Mouse (Mus musculus) heart, embryonic 13.5 days (tissue): Measurements from ENCODE around the gene Ust. TPM values are rescaled to one million over a fixed set of nuclear protein-coding genes. Genes with fewer than 3 reads are reported as not detected.
A peak's percentile ranks its signal among the peaks of the same experiment; 100 is the strongest.
"Not testable (repeated sequence)": the region's sequence is repeated elsewhere in the genome, so short reads cannot be mapped to it uniquely, and the experiment has no call there.

Source experiments
- ATAC-seq: fragments of 200-750 bp; cut with Nextera tagmentation; 2 replicates; pipeline ENCODE4 v1.8.0; 2017; ENCODE audit warnings: moderate TSS enrichment; ENCODE audit not compliant: insufficient number of reproducible peaks, low FRiP score, low TSS enrichment; ENCODE audit errors: extremely low read depth
- H3K27ac ChIP-seq: fragments of 300-500 bp; sonication (generic); replicated peaks from 2 replicates; pipeline ENCODE4 v1.5.1; 2015; ENCODE audit warnings: moderate library complexity, mild to moderate bottlenecking, inconsistent platforms
- H3K27me3 ChIP-seq: fragments of 300-500 bp; sonication (generic); replicated peaks from 2 replicates; pipeline ENCODE4 v1.6.1; 2015; ENCODE audit warnings: mild to moderate bottlenecking, inconsistent platforms
- H3K36me3 ChIP-seq: fragments of 300-500 bp; sonication (generic); 2 replicates; pipeline ENCODE4 v1.6.1; 2015; ENCODE audit warnings: mild to moderate bottlenecking, inconsistent platforms
- H3K4me1 ChIP-seq: fragments of 300-500 bp; sonication (generic); 2 replicates; pipeline ENCODE4 v1.6.1; 2015; ENCODE audit warnings: inconsistent platforms
- H3K4me2 ChIP-seq: fragments of 300-500 bp; sonication (generic); 2 replicates; pipeline ENCODE4 v1.6.1; 2015; ENCODE audit warnings: inconsistent platforms, mild to moderate bottlenecking, moderate library complexity
- H3K4me3 ChIP-seq: fragments of 300-500 bp; sonication (generic); 2 replicates; pipeline ENCODE4 v1.5.1; 2015; ENCODE audit warnings: moderate library complexity, mild to moderate bottlenecking, inconsistent platforms
- H3K9ac ChIP-seq: fragments of 300-500 bp; sonication (generic); 2 replicates; pipeline ENCODE4 v1.6.1; 2015; ENCODE audit warnings: inconsistent platforms, mild to moderate bottlenecking, moderate library complexity
- H3K9me3 ChIP-seq: fragments of 300-500 bp; sonication (generic); 2 replicates; pipeline ENCODE4 v1.6.1; 2016; ENCODE audit warnings: inconsistent platforms
- WGBS: fragments of 180-500 bp; shearing (Covaris S2); methylation state at CpG from one replicate; pipeline ENCODE4 v1.1.7; 2015; ENCODE audit warnings: mixed read lengths; 5-methylcytosine and 5-hydroxymethylcytosine counted together
- polyA plus RNA-seq: library from polyadenylated mRNA; unstranded; fragments of >200 nt; fragmentation: Nextera tagmentation; extraction: Ambion mirVana; gene quantifications from 2 replicates; pipeline ENCODE4 v1.2.1, GENCODE M21; 2015

Gene Ust
- 1.6 and 1.8 TPM in 2 replicates for polyA plus RNA-seq

GRCm38 (mm10) chr10:8518141-8519013 is at the start of gene Ust:
Ust (minus strand) TSS chr10:8518825.
- Histone ChIP-seq H3K27ac (peak within 1 kb of the TSS; percentile 48), H3K9ac (peak within 1 kb of the TSS; percentile 86), H3K27me3 (peaks cover 49% of the 10 kb centered on the region), H3K9me3 (no peaks in the 10 kb centered on the region), H3K36me3 (no peaks in the 10 kb centered on the region), H3K4me2 (peak within 1 kb of the TSS; percentile 92), H3K4me1 (peaks cover 13% of the 10 kb centered on the region), H3K4me3 (peak within 1 kb of the TSS; percentile 84)
- ATAC-seq = peak; percentile 75
- under 1% methylated on average over 71 of the region's 78 CpGs for WGBS

- Histone ChIP-seq H3K9me3 (peaks cover 3% of the 10 kb centered on the region; the same call in 1 of the 2 replicates), H3K4me2 (no peak overlapping the region), H3K36me3 (no peaks in the 10 kb centered on the region), H3K9ac (no peak overlapping the region), H3K4me3 (no peak overlapping the region), H3K27me3 (no peaks in the 10 kb centered on the region), H3K4me1 (no peaks in the 10 kb centered on the region), H3K27ac (no peak overlapping the region)
- ATAC-seq = no peak
- 72% methylated on average over 4 of the region's 4 CpGs for WGBS
Observed at GRCm38 (mm10) chr10:8561366-8561765, 42.7 kb upstream of the Ust start.

- 69% methylated on average over 6 of the region's 6 CpGs for WGBS
- not testable (repeated sequence) for H3K27ac ChIP-seq, H3K4me2 ChIP-seq, ATAC-seq, H3K27me3 ChIP-seq, H3K36me3 ChIP-seq, H3K9ac ChIP-seq, H3K4me1 ChIP-seq, H3K4me3 ChIP-seq
- peaks cover 11% of the 10 kb centered on the region; the same call in 1 of the 2 replicates for H3K9me3 ChIP-seq
Observed at GRCm38 (mm10) chr10:8559566-8559965, 40.9 kb upstream of the Ust start.

- not testable (repeated sequence) for H3K27me3 ChIP-seq, ATAC-seq
- peaks cover 25% of the 10 kb centered on the region for H3K9me3 ChIP-seq
Observed at GRCm38 (mm10) chr10:8552239-8552638, 33.6 kb upstream of the Ust start.

GRCm38 (mm10) chr10:8551601-8552000 is 33.0 kb upstream of the Ust start:
- not testable (repeated sequence) for H3K9ac ChIP-seq, H3K4me3 ChIP-seq, H3K27ac ChIP-seq, H3K36me3 ChIP-seq, H3K4me1 ChIP-seq, H3K27me3 ChIP-seq, H3K4me2 ChIP-seq, ATAC-seq
- WGBS = 88% methylated on average over 4 of the region's 4 CpGs
- peaks cover 24% of the 10 kb centered on the region for H3K9me3 ChIP-seq

More at GRCm38 (mm10) chr10:8552239-8552638, 33.6 kb upstream of the Ust start:
- H3K9ac ChIP-seq, H3K27ac ChIP-seq, H3K4me1 ChIP-seq, H3K36me3 ChIP-seq, H3K4me2 ChIP-seq, H3K4me3 ChIP-seq: not testable (repeated sequence)

- no peaks in the 10 kb centered on the region for H3K9me3 ChIP-seq
- H3K36me3 ChIP-seq = no peaks in the 10 kb centered on the region
- no peak overlapping the region for H3K4me3 ChIP-seq
- no peak for ATAC-seq
- no peak overlapping the region for H3K4me2 ChIP-seq
- H3K4me1 ChIP-seq = no peaks in the 10 kb centered on the region
- H3K27me3 ChIP-seq = no peaks in the 10 kb centered on the region
- WGBS = 6% methylated on average over 1 of the region's 1 CpGs
- no peak overlapping the region for H3K27ac ChIP-seq
- no peak overlapping the region for H3K9ac ChIP-seq
Observed at GRCm38 (mm10) chr10:8541514-8541913, 22.9 kb upstream of the Ust start.

- Histone ChIP-seq H3K4me1 (peaks cover 9% of the 10 kb centered on the region), H3K27me3 (no peaks in the 10 kb centered on the region), H3K9me3 (no peaks in the 10 kb centered on the region), H3K4me2 (no peak overlapping the region), H3K36me3 (no peaks in the 10 kb centered on the region), H3K4me3 (no peak overlapping the region), H3K27ac (no peak overlapping the region), H3K9ac (no peak overlapping the region)
- no peak for ATAC-seq
- WGBS = 85% methylated on average over 3 of the region's 3 CpGs
Observed at GRCm38 (mm10) chr10:8535445-8535844, 16.8 kb upstream of the Ust start.

GRCm38 (mm10) chr10:8531651-8532050 is 13.0 kb upstream of the Ust start:
- no peak overlapping the region for H3K27ac ChIP-seq
- no peak overlapping the region for H3K9ac ChIP-seq
- no peaks in the 10 kb centered on the region for H3K27me3 ChIP-seq
- H3K4me3 ChIP-seq = no peak overlapping the region
- H3K9me3 ChIP-seq = no peaks in the 10 kb centered on the region
- no peak for ATAC-seq
- no peaks in the 10 kb centered on the region for H3K36me3 ChIP-seq
- no peak overlapping the region for H3K4me2 ChIP-seq
- 57% methylated on average over 3 of the region's 3 CpGs for WGBS
- H3K4me1 ChIP-seq = peaks cover 9% of the 10 kb centered on the region

GRCm38 (mm10) chr10:8530505-8531051 is 12.0 kb upstream of the Ust start:
- Histone ChIP-seq H3K4me3 (no peak overlapping the region), H3K4me1 (peaks cover 9% of the 10 kb centered on the region), H3K9me3 (no peaks in the 10 kb centered on the region), H3K27ac (no peak overlapping the region), H3K36me3 (no peaks in the 10 kb centered on the region), H3K4me2 (no peak overlapping the region), H3K9ac (no peak overlapping the region), H3K27me3 (no peaks in the 10 kb centered on the region)
- ATAC-seq = no peak
- WGBS = 77% methylated on average over 4 of the region's 4 CpGs

- Histone ChIP-seq H3K4me1 (peaks cover 9% of the 10 kb centered on the region), H3K4me3 (no peak overlapping the region), H3K27me3 (no peaks in the 10 kb centered on the region), H3K27ac (no peak overlapping the region), H3K36me3 (no peaks in the 10 kb centered on the region), H3K9ac (no peak overlapping the region), H3K4me2 (no peak overlapping the region), H3K9me3 (no peaks in the 10 kb centered on the region)
- ATAC-seq = no peak
- 30% methylated on average over 7 of the region's 7 CpGs for WGBS
Observed at GRCm38 (mm10) chr10:8529173-8529572, 10.5 kb upstream of the Ust start.

- Histone ChIP-seq H3K9me3 (no peaks in the 10 kb centered on the region), H3K4me3 (no peak overlapping the region), H3K27me3 (peaks cover 10% of the 10 kb centered on the region), H3K27ac (no peak overlapping the region), H3K9ac (no peak overlapping the region), H3K4me2 (no peak overlapping the region), H3K4me1 (no peaks in the 10 kb centered on the region), H3K36me3 (no peaks in the 10 kb centered on the region)
- ATAC-seq = no peak
- 66% methylated on average over 1 of the region's 1 CpGs for WGBS
Observed at GRCm38 (mm10) chr10:8525354-8525753, 6.7 kb upstream of the Ust start.

- Histone ChIP-seq H3K9ac (no peak overlapping the region), H3K9me3 (no peaks in the 10 kb centered on the region), H3K27me3 (peaks cover 37% of the 10 kb centered on the region), H3K4me1 (peaks cover 13% of the 10 kb centered on the region), H3K27ac (no peak overlapping the region), H3K36me3 (no peaks in the 10 kb centered on the region), H3K4me3 (no peak overlapping the region), H3K4me2 (no peak overlapping the region)
- 68% methylated on average over 6 of the region's 6 CpGs for WGBS
- no peak for ATAC-seq
Observed at GRCm38 (mm10) chr10:8521536-8521935, 2.9 kb upstream of the Ust start.
